Mouse (Mus musculus) liver (tissue): ENCODE data around the gene Slc22a15.

Experiments used
- DNase-seq: peaks from one replicate; pipeline ENCODE4 v3.0.0-alpha.2; 2020; ENCODE audit warnings: mixed read lengths

The Slc22a15 gene

GRCm38 (mm10) chr3:101806941-101807340, 117.3 kb downstream of the Slc22a15 start:
- DNase-seq = no peak

- DNase-seq = peak; percentile 81
These were observed 118.1 kb downstream of the Slc22a15 start for GRCm38 (mm10) chr3:101806149-101806548.
